Mouse (Mus musculus) erythroblast, embryonic 14.5 days (primary cell): ENCODE data around the gene Sde2. TPM values are rescaled to one million over a fixed set of nuclear protein-coding genes. Genes with fewer than 3 reads are reported as not detected.
A peak's percentile ranks its signal among the peaks of the same experiment; 100 is the strongest.

Experiments
- H3K27me3 ChIP-seq: 2 replicates; pipeline ENCODE4 v1.6.1; 2012; ENCODE audit warnings: inconsistent platforms; ENCODE audit not compliant: control insufficient read depth
- H3K36me3 ChIP-seq: 2 replicates; pipeline ENCODE4 v1.6.1; 2012; ENCODE audit warnings: mild to moderate bottlenecking, inconsistent platforms; ENCODE audit not compliant: control insufficient read depth
- H3K4me1 ChIP-seq: 2 replicates; pipeline ENCODE4 v1.6.1; 2012; ENCODE audit warnings: inconsistent platforms; ENCODE audit not compliant: control insufficient read depth
- H3K4me3 ChIP-seq: replicated peaks from 2 replicates; pipeline ENCODE3; 2012; ENCODE audit warnings: moderate library complexity, mild to moderate bottlenecking, inconsistent platforms
- H3K9me3 ChIP-seq: 2 replicates; pipeline ENCODE4 v1.6.1; 2012; ENCODE audit warnings: low read length, inconsistent platforms, mixed read lengths; ENCODE audit not compliant: control insufficient read depth
- GATA1 ChIP-seq: IDR thresholded peaks from 2 replicates; pipeline ENCODE4 v1.6.1; 2012; ENCODE audit warnings: low read length, inconsistent platforms, mixed read lengths
- TAL1 ChIP-seq: IDR thresholded peaks from 3 replicates; pipeline ENCODE4 v1.6.1; 2012; ENCODE audit warnings: low read length, inconsistent platforms, mixed read lengths
- polyA plus RNA-seq: library from polyadenylated mRNA; stranded (reverse); fragments of >175 nt; gene quantifications from 2 replicates; pipeline ENCODE4 v1.2.3, GENCODE M21; 2012

The Sde2 gene
- 2.5 and 2.7 TPM in 2 replicates for polyA plus RNA-seq

GRCm38 (mm10) chr1:180850316-180851270 is at the start of gene Sde2:
TSS of gene Sde2 (plus strand) at chr1:180851127.
- H3K36me3 ChIP-seq = peaks cover 32% of the 10 kb centered on the region
- peaks cover 69% of the 10 kb centered on the region for H3K4me1 ChIP-seq
- no peaks in the 10 kb centered on the region for H3K9me3 ChIP-seq

GRCm38 (mm10) chr1:180801466-180801994 is 49.4 kb upstream of the Sde2 start:
- Histone ChIP-seq H3K36me3 (peaks cover 73% of the 10 kb centered on the region), H3K4me1 (peaks cover 38% of the 10 kb centered on the region), H3K9me3 (no peaks in the 10 kb centered on the region), H3K4me3 (no peak overlapping the region), H3K27me3 (peaks cover 5% of the 10 kb centered on the region)
- TF ChIP-seq TAL1 (no peak), GATA1 (no peak)

More at GRCm38 (mm10) chr1:180850316-180851270, at the start of gene Sde2:
- TF ChIP-seq GATA1 (peak; percentile 88), TAL1 (peak; percentile 95)
- Histone ChIP-seq H3K27me3 (no peaks in the 10 kb centered on the region), H3K4me3 (peak within 1 kb of the TSS; percentile 90)

- Histone ChIP-seq H3K9me3 (no peaks in the 10 kb centered on the region), H3K36me3 (peaks cover 92% of the 10 kb centered on the region), H3K4me3 (no peak overlapping the region), H3K4me1 (peaks cover 57% of the 10 kb centered on the region), H3K27me3 (no peaks in the 10 kb centered on the region)
- TF ChIP-seq GATA1 = no peak
- TF ChIP-seq TAL1 = no peak
These were observed 47.0 kb upstream of the Sde2 start for GRCm38 (mm10) chr1:180803881-180804280.

GRCm38 (mm10) chr1:180808831-180809230 is 42.1 kb upstream of the Sde2 start:
- Histone ChIP-seq H3K4me3 (peak overlapping the region; percentile 50), H3K36me3 (peaks cover 81% of the 10 kb centered on the region), H3K9me3 (no peaks in the 10 kb centered on the region), H3K4me1 (peaks cover 61% of the 10 kb centered on the region), H3K27me3 (no peaks in the 10 kb centered on the region)
- TF ChIP-seq TAL1 (no peak), GATA1 (no peak)

- peaks cover 59% of the 10 kb centered on the region for H3K36me3 ChIP-seq
- peak overlapping the region; percentile 99 for H3K4me3 ChIP-seq
- H3K4me1 ChIP-seq = peaks cover 63% of the 10 kb centered on the region
These were observed 40.0 kb upstream of the Sde2 start for GRCm38 (mm10) chr1:180810976-180811375.

GRCm38 (mm10) chr1:180811596-180812462 is 39.1 kb upstream of the Sde2 start:
- Histone ChIP-seq H3K9me3 (no peaks in the 10 kb centered on the region), H3K4me3 (peak overlapping the region; percentile 99), H3K27me3 (no peaks in the 10 kb centered on the region), H3K4me1 (peaks cover 65% of the 10 kb centered on the region), H3K36me3 (peaks cover 55% of the 10 kb centered on the region)
- no peak for TF ChIP-seq TAL1
- no peak for TF ChIP-seq GATA1

More at GRCm38 (mm10) chr1:180810976-180811375, 40.0 kb upstream of the Sde2 start:
- TF ChIP-seq TAL1 (no peak), GATA1 (no peak)
- H3K27me3 ChIP-seq = no peaks in the 10 kb centered on the region
- no peaks in the 10 kb centered on the region for H3K9me3 ChIP-seq

GRCm38 (mm10) chr1:180812463-180813408 is 38.2 kb upstream of the Sde2 start:
- peak overlapping the region; percentile 99 for H3K4me3 ChIP-seq
- H3K4me1 ChIP-seq = peaks cover 66% of the 10 kb centered on the region
- H3K36me3 ChIP-seq = peaks cover 48% of the 10 kb centered on the region
- H3K27me3 ChIP-seq = no peaks in the 10 kb centered on the region
- TF ChIP-seq GATA1 = no peak
- no peak for TF ChIP-seq TAL1
- H3K9me3 ChIP-seq = no peaks in the 10 kb centered on the region

- Histone ChIP-seq H3K27me3 (no peaks in the 10 kb centered on the region), H3K36me3 (peaks cover 41% of the 10 kb centered on the region), H3K4me1 (peaks cover 67% of the 10 kb centered on the region)
These were observed 37.5 kb upstream of the Sde2 start for GRCm38 (mm10) chr1:180813409-180813884.

More at GRCm38 (mm10) chr1:180813409-180813884, 37.5 kb upstream of the Sde2 start:
- H3K9me3 ChIP-seq = no peaks in the 10 kb centered on the region
- H3K4me3 ChIP-seq = peak overlapping the region; percentile 99
- TF ChIP-seq GATA1 (no peak), TAL1 (no peak)
